ENCODE assay signal across 17 mouse cellular contexts in genomic region chr4:33052650-33053049, GRCm38 (mm10). TPM values are rescaled to one million over a fixed set of nuclear protein-coding genes. Genes with fewer than 3 reads are reported as not detected.
DNase-seq lines count a peak whose midpoint lies in the region; ATAC-seq and TF ChIP-seq lines count a peak whose summit lies in the region.
"Had no signal": no experiment of that assay in that cellular context is flagged by ENCODE, and none has a peak within 500 bp of the region (broad histone marks: within the 10 kb centered on the region; RNA-seq: fewer than 3 reads in every experiment).

No protein-coding gene starts in this region.

- no peaks in the 10 kb centered on the region for H3K9me3 ChIP-seq in forebrain, embryonic 11.5 days (ENCODE audit: control insufficient read depth, low read length)
- no peaks in the 10 kb centered on the region for H3K9me3 ChIP-seq in forebrain, embryonic 12.5 days
- H3K9me3 ChIP-seq in liver, embryonic 11.5 days (ENCODE audit: control insufficient read depth, low read length): no peaks in the 10 kb centered on the region
- H3K9me3 ChIP-seq in liver, postnatal 0 days (ENCODE audit: low read length): no peaks in the 10 kb centered on the region
- H3K9me3 ChIP-seq: heart, embryonic 12.5 days; intestine, embryonic 15.5 days; midbrain, embryonic 13.5 days had no signal

- 92% methylated on average over 5 of the region's 5 CpGs for WGBS in forebrain, embryonic 11.5 days
- 88% methylated on average over 5 of the region's 5 CpGs for WGBS in forebrain, embryonic 12.5 days
- WGBS in liver, embryonic 11.5 days: 84% methylated on average over 5 of the region's 5 CpGs
- WGBS in liver, postnatal 0 days (ENCODE audit: insufficient replicate concordance): 87% methylated on average over 5 of the region's 5 CpGs

- H3K4me1 ChIP-seq in forebrain, embryonic 11.5 days (replicated peaks; ENCODE audit: control insufficient read depth, insufficient read depth, low read length): no peaks in the 10 kb centered on the region
- no peaks in the 10 kb centered on the region for H3K4me1 ChIP-seq in forebrain, embryonic 12.5 days
- no peaks in the 10 kb centered on the region for H3K4me1 ChIP-seq in liver, embryonic 11.5 days (replicated peaks; ENCODE audit: control insufficient read depth, insufficient read depth, low read length)
- no peaks in the 10 kb centered on the region for H3K4me1 ChIP-seq in liver, postnatal 0 days (ENCODE audit: insufficient read depth)
- H3K4me1 ChIP-seq: intestine, embryonic 15.5 days; midbrain, embryonic 13.5 days had no signal

- H3K9ac ChIP-seq in forebrain, embryonic 11.5 days (ENCODE audit: low read length): no peak overlapping the region
- H3K9ac ChIP-seq in forebrain, embryonic 12.5 days: no peak overlapping the region
- H3K9ac ChIP-seq in liver, embryonic 11.5 days (ENCODE audit: low read depth, low read length): no peak overlapping the region
- no peak overlapping the region for H3K9ac ChIP-seq in liver, postnatal 0 days (replicated peaks)
- H3K9ac ChIP-seq: heart, embryonic 12.5 days; intestine, embryonic 15.5 days; midbrain, embryonic 13.5 days had no signal

- peak; percentile 44 for DNase-seq in forebrain, embryonic 11.5 days (ENCODE audit: low spot score)
- DNase-seq in liver (peak; percentile 44), R1 (ENCODE audit: low read depth, low spot score) (peak; percentile 92)
- DNase-seq in liver, embryonic 11.5 days (ENCODE audit: low spot score): no peak
- DNase-seq in liver, postnatal 0 days: peak; percentile 31
- DNase-seq in kidney, postnatal 10 days: no peak
- DNase-seq: cerebellum, adult 8-10 months; heart, postnatal 36 days; kidney, postnatal 14 days; lung, adult 18-20 months; right cerebral cortex, postnatal 14 days had no signal

- peaks cover 6% of the 10 kb centered on the region; the same call in 1 of the 2 replicates for H3K36me3 ChIP-seq in forebrain, embryonic 11.5 days (ENCODE audit: control insufficient read depth, insufficient read depth, low read length)
- H3K36me3 ChIP-seq in forebrain, embryonic 12.5 days (replicated peaks): peaks cover 44% of the 10 kb centered on the region
- H3K36me3 ChIP-seq in liver, embryonic 11.5 days (ENCODE audit: control insufficient read depth, insufficient read depth, low read length): peaks cover 4% of the 10 kb centered on the region; the same call in 1 of the 2 replicates
- peaks cover 30% of the 10 kb centered on the region for H3K36me3 ChIP-seq in liver, postnatal 0 days (replicated peaks; ENCODE audit: insufficient read depth, low read length)

- TF ChIP-seq CTCF in liver, postnatal 0 days (IDR thresholded peaks at IDR 0.05; ENCODE audit: low read depth): no peak

- no peak overlapping the region for H3K27ac ChIP-seq in forebrain, embryonic 11.5 days (ENCODE audit: low read depth, low read length)
- no peak overlapping the region for H3K27ac ChIP-seq in forebrain, embryonic 12.5 days
- no peak overlapping the region for H3K27ac ChIP-seq in liver, embryonic 11.5 days (ENCODE audit: low read depth, low read length)
- H3K27ac ChIP-seq in liver, postnatal 0 days (ENCODE audit: low read depth): no peak overlapping the region
- H3K27ac ChIP-seq: intestine, embryonic 15.5 days; macrophage; midbrain, embryonic 13.5 days had no signal

- no peaks in the 10 kb centered on the region for H3K27me3 ChIP-seq in forebrain, embryonic 11.5 days (ENCODE audit: control insufficient read depth, insufficient read depth, low read length)
- H3K27me3 ChIP-seq in forebrain, embryonic 12.5 days: no peaks in the 10 kb centered on the region
- H3K27me3 ChIP-seq in liver, embryonic 11.5 days (replicated peaks; ENCODE audit: control insufficient read depth, insufficient read depth, low read length): no peaks in the 10 kb centered on the region
- H3K27me3 ChIP-seq in liver, postnatal 0 days (ENCODE audit: insufficient read depth, low read length): no peaks in the 10 kb centered on the region
- H3K27me3 ChIP-seq: heart, embryonic 12.5 days; intestine, embryonic 15.5 days; midbrain, embryonic 13.5 days had no signal

- no peak overlapping the region for H3K4me2 ChIP-seq in forebrain, embryonic 11.5 days (ENCODE audit: low read depth, low read length, severe bottlenecking)
- H3K4me2 ChIP-seq in forebrain, embryonic 12.5 days: no peak overlapping the region
- H3K4me2 ChIP-seq in liver, embryonic 11.5 days: no peak overlapping the region
- H3K4me2 ChIP-seq in liver, postnatal 0 days (ENCODE audit: low read depth, low read length): no peak overlapping the region
- H3K4me2 ChIP-seq: heart, embryonic 12.5 days; intestine, embryonic 15.5 days; midbrain, embryonic 13.5 days had no signal

- no peak for ATAC-seq in forebrain, embryonic 11.5 days (replicated peaks; ENCODE audit: low FRiP score)
- ATAC-seq in forebrain, embryonic 12.5 days (ENCODE audit: low FRiP score): no peak
- no peak for ATAC-seq in liver, embryonic 11.5 days (replicated peaks; ENCODE audit: low FRiP score)
- ATAC-seq in liver, postnatal 0 days: no peak
- ATAC-seq: intestine, embryonic 15.5 days; midbrain, embryonic 13.5 days had no signal

- H3K4me3 ChIP-seq in forebrain, embryonic 11.5 days (ENCODE audit: low read depth, low read length): no peak overlapping the region
- no peak overlapping the region for H3K4me3 ChIP-seq in forebrain, embryonic 12.5 days (replicated peaks)
- no peak overlapping the region for H3K4me3 ChIP-seq in liver, embryonic 11.5 days (ENCODE audit: low read depth, low read length)
- no peak overlapping the region for H3K4me3 ChIP-seq in liver, postnatal 0 days (ENCODE audit: low read depth, low read length)
- H3K4me3 ChIP-seq: heart, embryonic 12.5 days; intestine, embryonic 15.5 days; midbrain, embryonic 13.5 days; myocyte had no signal

- TF ChIP-seq EP300 in liver, postnatal 0 days (IDR thresholded peaks at IDR 0.05; ENCODE audit: low read depth): no peak

RNA-seq across cellular contexts. Expression of gene Gabrr2, which starts 10.1 kb away (rescaled TPM):
- 0.36 and 0.73 TPM in 2 replicates for polyA plus RNA-seq in forebrain, embryonic 11.5 days (2014; fragmentation: Nextera tagmentation; extraction: Ambion mirVana)
- 0.32 and 0.55 TPM in 2 replicates for polyA plus RNA-seq in forebrain, embryonic 12.5 days (2016; fragmentation: Nextera tagmentation; extraction: Ambion mirVana)
- not detected in 2 replicates for polyA plus RNA-seq in liver, embryonic 11.5 days (2014; fragmentation: Nextera tagmentation; extraction: Ambion mirVana)
- polyA plus RNA-seq in liver, postnatal 0 days (2015; fragmentation: Nextera tagmentation; extraction: Ambion mirVana): 0.06 TPM in 1 of 2 replicates, not detected in the other
- polyA plus RNA-seq: macrophage had no signal

RNA-seq across cellular contexts. Expression of gene Ube2j1, which starts 21.4 kb away (rescaled TPM):
- polyA plus RNA-seq in forebrain, embryonic 11.5 days (2014; fragmentation: Nextera tagmentation; extraction: Ambion mirVana): 54.6 and 57.7 TPM in 2 replicates
- polyA plus RNA-seq in forebrain, embryonic 12.5 days (2016; fragmentation: Nextera tagmentation; extraction: Ambion mirVana): 50.5 and 51.9 TPM in 2 replicates
- 43.6 and 44.3 TPM in 2 replicates for polyA plus RNA-seq in liver, embryonic 11.5 days (2014; fragmentation: Nextera tagmentation; extraction: Ambion mirVana)
- polyA plus RNA-seq in liver, postnatal 0 days (2015; fragmentation: Nextera tagmentation; extraction: Ambion mirVana): 22.4 and 23.2 TPM in 2 replicates

Comparison
In these comparisons a context has a peak if more than half of its experiments do, and no peak if none do; other contexts are left out.
1. DNase-seq: peak in forebrain, embryonic 11.5 days (single experiment), liver (single experiment), R1 (single experiment) and liver, postnatal 0 days (single experiment); none in liver, embryonic 11.5 days (single experiment) and kidney, postnatal 10 days (single experiment).